Mouse (Mus musculus) G1E (cell line): ENCODE measurements at regions not wholly inside any gene's neighbourhood (a gene's known extent, or its start where the extent isn't known, plus 50 kb on each side); places are given as distances from the start of the nearest gene placed in this dataset.

Experiments used
- CTCF ChIP-seq: IDR thresholded peaks from 2 replicates; pipeline ENCODE4 v1.5.1; 2012; ENCODE audit warnings: low read depth, low read length, inconsistent platforms, mixed read lengths
- GATA1 ChIP-seq: IDR thresholded peaks from 2 replicates; pipeline ENCODE4 v1.6.1; 2012; ENCODE audit warnings: borderline replicate concordance, low read length, inconsistent platforms, mixed read lengths
- POLR2AphosphoS5 ChIP-seq: IDR thresholded peaks from 2 replicates; pipeline ENCODE4 v1.6.1; 2012; ENCODE audit warnings: low read depth, low read length, inconsistent platforms; ENCODE audit not compliant: insufficient replicate concordance
- TAL1 ChIP-seq: conservative IDR thresholded peaks from 2 replicates; pipeline ENCODE4 v1.6.1; 2012; ENCODE audit warnings: low read depth, low read length, inconsistent platforms, mixed read lengths

DNA sequence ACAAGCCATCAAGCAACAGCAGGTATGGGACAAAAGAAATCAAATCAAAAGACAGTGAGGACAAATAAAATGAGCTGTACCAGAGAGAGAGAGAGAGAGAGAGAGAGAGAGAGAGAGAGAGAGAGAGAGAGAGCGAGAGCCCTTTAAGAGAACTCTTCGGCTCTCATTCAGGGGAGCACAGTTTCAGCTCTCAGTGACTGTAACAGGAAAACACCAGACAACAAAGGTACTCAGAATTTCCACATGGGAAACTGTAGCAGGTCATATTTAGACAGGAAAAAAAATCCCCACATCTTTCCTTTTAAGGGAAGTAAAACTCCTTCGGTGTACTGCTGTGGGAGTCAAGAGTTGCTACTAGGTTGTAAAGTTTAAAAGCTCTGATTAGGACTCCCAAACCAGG lies 57.9 kb upstream of the Satb2 start:
- TF ChIP-seq CTCF, result no peak
- no peak for TF ChIP-seq GATA1
- TF ChIP-seq TAL1, result no peak
- no peak for TF ChIP-seq POLR2AphosphoS5
